Mouse (Mus musculus): ENCODE measurements around the gene Gdpd5.

DNA sequence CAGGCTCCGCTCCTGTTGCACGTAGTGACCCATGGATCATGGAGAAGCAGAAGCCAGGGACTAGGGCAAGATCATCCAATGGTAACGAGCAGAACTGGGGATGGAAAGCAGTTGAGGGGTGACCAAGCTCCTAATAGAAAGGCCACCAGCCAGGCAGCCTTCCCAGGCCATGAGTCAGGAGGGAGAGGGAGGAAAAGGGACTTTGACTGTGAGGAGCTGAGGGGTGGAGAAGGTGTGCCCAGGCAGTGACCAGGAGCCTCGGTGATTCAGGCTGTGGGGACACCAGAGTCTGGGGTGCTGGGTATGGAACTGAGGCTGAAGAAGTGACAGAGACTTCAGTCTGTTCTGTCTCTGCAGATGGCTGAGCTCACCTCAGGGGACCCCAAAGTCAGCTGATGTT lies 44.5 kb downstream of the Gdpd5 start:
- TF ChIP-seq CTCF (IDR thresholded peaks at IDR 0.05; ENCODE audit: low read depth) (no peak), EP300 (IDR thresholded peaks at IDR 0.05; ENCODE audit: low read depth) (no peak)
